Mouse (Mus musculus) stomach, embryonic 16.5 days (tissue): ENCODE measurements around the gene Spock1. TPM values are rescaled to one million over a fixed set of nuclear protein-coding genes. Genes with fewer than 3 reads are reported as not detected.

Experiments
- ATAC-seq: fragments of 200-750 bp; cut with Nextera tagmentation; 2 replicates; pipeline ENCODE4 v1.8.0; 2017; ENCODE audit warnings: moderate number of reproducible peaks, moderate TSS enrichment; ENCODE audit not compliant: insufficient read depth, low FRiP score
- H3K27ac ChIP-seq: fragments of 300-500 bp; sonication (generic); 2 replicates; pipeline ENCODE4 v1.5.1; 2014; ENCODE audit warnings: low read length
- H3K27me3 ChIP-seq: fragments of 300-500 bp; sonication (generic); 2 replicates; pipeline ENCODE4 v1.6.1; 2014; ENCODE audit warnings: low read length, control low read depth, mixed read lengths; ENCODE audit not compliant: control insufficient read depth, insufficient read depth
- H3K36me3 ChIP-seq: fragments of 300-500 bp; sonication (generic); 2 replicates; pipeline ENCODE4 v1.6.1; 2014; ENCODE audit warnings: low read length; ENCODE audit not compliant: control insufficient read depth, insufficient read depth
- H3K4me1 ChIP-seq: fragments of 300-500 bp; sonication (generic); 2 replicates; pipeline ENCODE4 v1.6.1; 2014; ENCODE audit warnings: low read length, control low read depth, mixed read lengths; ENCODE audit not compliant: control insufficient read depth, insufficient read depth
- H3K4me2 ChIP-seq: fragments of 300-500 bp; sonication (generic); 2 replicates; pipeline ENCODE4 v1.6.1; 2014; ENCODE audit warnings: low read depth, low read length, mixed read lengths
- H3K4me3 ChIP-seq: fragments of 300-500 bp; sonication (generic); replicated peaks from 2 replicates; pipeline ENCODE4 v1.5.1; 2014; ENCODE audit warnings: mild to moderate bottlenecking, low read length
- H3K9ac ChIP-seq: fragments of 300-500 bp; sonication (generic); 2 replicates; pipeline ENCODE4 v1.6.1; 2014; ENCODE audit warnings: low read length
- H3K9me3 ChIP-seq: fragments of 300-500 bp; sonication (generic); replicated peaks from 2 replicates; pipeline ENCODE4 v1.6.1; 2016; ENCODE audit warnings: low read length, control low read depth; ENCODE audit not compliant: control insufficient read depth
- WGBS: fragments of 180-500 bp; shearing (Covaris S2); extraction: QIAGEN DNeasy Blood & Tissue Kit; methylation state at CpG from one replicate; pipeline ENCODE4 v1.1.7; 2014; 5-methylcytosine and 5-hydroxymethylcytosine counted together
- polyA plus RNA-seq: library from polyadenylated mRNA; unstranded; fragments of >200 nt; fragmentation: Nextera tagmentation; extraction: Ambion mirVana; gene quantifications from 2 replicates; pipeline ENCODE4 v1.2.1, GENCODE M21; 2015

Spock1 gene
- polyA plus RNA-seq, 1 experiment from 2014 or later: 2.8 TPM

GRCm38 (mm10) chr13:57878797-57879196, 29.3 kb downstream of the Spock1 start:
- Histone ChIP-seq H3K4me1 (no peaks in the 10 kb centered on the region), H3K4me2 (no peak overlapping the region), H3K27me3 (no peaks in the 10 kb centered on the region), H3K27ac (no peak overlapping the region), H3K9me3 (no peaks in the 10 kb centered on the region), H3K9ac (no peak overlapping the region), H3K4me3 (no peak overlapping the region), H3K36me3 (no peaks in the 10 kb centered on the region)
- WGBS: 90% methylated on average over 11 of the region's 11 CpGs
- no peak for ATAC-seq

GRCm38 (mm10) chr13:57877782-57878181, 30.4 kb downstream of the Spock1 start:
- Histone ChIP-seq H3K4me2 (no peak overlapping the region), H3K27me3 (no peaks in the 10 kb centered on the region), H3K27ac (no peak overlapping the region), H3K9me3 (no peaks in the 10 kb centered on the region), H3K4me1 (no peaks in the 10 kb centered on the region), H3K9ac (no peak overlapping the region), H3K4me3 (no peak overlapping the region), H3K36me3 (no peaks in the 10 kb centered on the region)
- 43% methylated on average over 10 of the region's 10 CpGs for WGBS
- ATAC-seq: no peak

- no peaks in the 10 kb centered on the region for H3K27me3 ChIP-seq
- H3K4me1 ChIP-seq: no peaks in the 10 kb centered on the region
- no peak overlapping the region for H3K27ac ChIP-seq
- WGBS: 81% methylated on average over 5 of the region's 5 CpGs
- no peaks in the 10 kb centered on the region for H3K36me3 ChIP-seq
- no peaks in the 10 kb centered on the region for H3K9me3 ChIP-seq
- no peak overlapping the region for H3K4me3 ChIP-seq
- ATAC-seq: no peak
- no peak overlapping the region for H3K4me2 ChIP-seq
- no peak overlapping the region for H3K9ac ChIP-seq
These were observed 31.2 kb downstream of the Spock1 start for GRCm38 (mm10) chr13:57876966-57877365.

- Histone ChIP-seq H3K4me1 (no peaks in the 10 kb centered on the region), H3K9me3 (no peaks in the 10 kb centered on the region), H3K27me3 (no peaks in the 10 kb centered on the region), H3K4me2 (no peak overlapping the region), H3K36me3 (no peaks in the 10 kb centered on the region), H3K4me3 (no peak overlapping the region), H3K9ac (no peak overlapping the region), H3K27ac (no peak overlapping the region)
- ATAC-seq: no peak
- WGBS: 78% methylated on average over 4 of the region's 4 CpGs
These were observed 38.1 kb downstream of the Spock1 start for GRCm38 (mm10) chr13:57870058-57870457.

GRCm38 (mm10) chr13:57867586-57867985, 40.5 kb downstream of the Spock1 start:
- H3K27me3 ChIP-seq: no peaks in the 10 kb centered on the region
- H3K4me2 ChIP-seq: no peak overlapping the region
- H3K4me1 ChIP-seq: no peaks in the 10 kb centered on the region
- H3K27ac ChIP-seq: no peak overlapping the region
- H3K4me3 ChIP-seq: no peak overlapping the region
- 48% methylated on average over 7 of the region's 7 CpGs for WGBS
- no peaks in the 10 kb centered on the region for H3K9me3 ChIP-seq
- H3K9ac ChIP-seq: no peak overlapping the region
- no peak for ATAC-seq
- H3K36me3 ChIP-seq: no peaks in the 10 kb centered on the region

GRCm38 (mm10) chr13:57865029-57865428, 43.1 kb downstream of the Spock1 start:
- H3K4me1 ChIP-seq: no peaks in the 10 kb centered on the region
- H3K36me3 ChIP-seq: no peaks in the 10 kb centered on the region
- H3K27me3 ChIP-seq: no peaks in the 10 kb centered on the region
- 73% methylated on average over 4 of the region's 4 CpGs for WGBS
- H3K27ac ChIP-seq: no peak overlapping the region
- H3K4me2 ChIP-seq: no peak overlapping the region
- H3K4me3 ChIP-seq: no peak overlapping the region
- H3K9me3 ChIP-seq: no peaks in the 10 kb centered on the region
- no peak for ATAC-seq
- no peak overlapping the region for H3K9ac ChIP-seq

- ATAC-seq: no peak
- WGBS: 65% methylated on average over 9 of the region's 9 CpGs
- no peak overlapping the region for H3K4me3 ChIP-seq
These were observed 49.6 kb downstream of the Spock1 start for GRCm38 (mm10) chr13:57858491-57858890.

GRCm38 (mm10) chr13:57857016-57857415, 51.1 kb downstream of the Spock1 start:
- Histone ChIP-seq H3K9me3 (no peaks in the 10 kb centered on the region), H3K36me3 (no peaks in the 10 kb centered on the region), H3K4me2 (no peak overlapping the region), H3K27ac (no peak overlapping the region), H3K9ac (no peak overlapping the region), H3K4me1 (no peaks in the 10 kb centered on the region), H3K27me3 (no peaks in the 10 kb centered on the region), H3K4me3 (no peak overlapping the region)
- 92% methylated on average over 3 of the region's 3 CpGs for WGBS
- ATAC-seq: no peak

More at GRCm38 (mm10) chr13:57858491-57858890, 49.6 kb downstream of the Spock1 start:
- Histone ChIP-seq H3K4me1 (no peaks in the 10 kb centered on the region), H3K27me3 (no peaks in the 10 kb centered on the region), H3K36me3 (no peaks in the 10 kb centered on the region), H3K27ac (no peak overlapping the region), H3K4me2 (no peak overlapping the region), H3K9ac (no peak overlapping the region), H3K9me3 (no peaks in the 10 kb centered on the region)

- no peak overlapping the region for H3K4me2 ChIP-seq
- H3K4me3 ChIP-seq: no peak overlapping the region
- WGBS: 86% methylated on average over 10 of the region's 10 CpGs
These were observed 51.8 kb downstream of the Spock1 start for GRCm38 (mm10) chr13:57856311-57856853.

More at GRCm38 (mm10) chr13:57856311-57856853, 51.8 kb downstream of the Spock1 start:
- H3K9me3 ChIP-seq: no peaks in the 10 kb centered on the region
- no peak for ATAC-seq
- H3K4me1 ChIP-seq: no peaks in the 10 kb centered on the region
- H3K27me3 ChIP-seq: no peaks in the 10 kb centered on the region
- no peak overlapping the region for H3K27ac ChIP-seq
- no peak overlapping the region for H3K9ac ChIP-seq
- H3K36me3 ChIP-seq: no peaks in the 10 kb centered on the region
